Mouse (Mus musculus) heart, adult 11 months (tissue): ENCODE results near the gene Cep63.

Source experiments
- DNase-seq: peaks from one replicate; pipeline ENCODE4 v3.0.0; 2022

Cep63 gene

DNA sequence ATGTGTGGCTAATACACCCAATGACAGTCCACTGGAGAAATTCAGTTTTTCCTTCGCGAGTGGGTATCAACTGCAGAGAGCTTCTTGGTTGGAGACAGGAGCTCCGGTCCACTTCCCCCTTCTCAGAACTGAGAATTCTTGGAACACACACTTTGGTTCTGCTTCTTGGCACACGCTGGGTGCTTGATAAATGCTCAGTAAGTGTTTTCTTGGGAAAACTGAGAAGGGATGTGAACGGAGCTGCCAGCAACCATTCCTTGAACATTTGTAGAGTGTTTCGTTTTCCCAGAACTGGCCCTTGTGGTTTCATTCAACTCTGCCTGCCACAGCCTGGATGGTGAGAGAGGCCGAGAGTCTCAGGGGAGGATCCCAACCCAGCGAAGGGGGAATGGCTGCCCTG lies 77.1 kb downstream of the Cep63 start:
- peak; percentile 90 for DNase-seq

DNA sequence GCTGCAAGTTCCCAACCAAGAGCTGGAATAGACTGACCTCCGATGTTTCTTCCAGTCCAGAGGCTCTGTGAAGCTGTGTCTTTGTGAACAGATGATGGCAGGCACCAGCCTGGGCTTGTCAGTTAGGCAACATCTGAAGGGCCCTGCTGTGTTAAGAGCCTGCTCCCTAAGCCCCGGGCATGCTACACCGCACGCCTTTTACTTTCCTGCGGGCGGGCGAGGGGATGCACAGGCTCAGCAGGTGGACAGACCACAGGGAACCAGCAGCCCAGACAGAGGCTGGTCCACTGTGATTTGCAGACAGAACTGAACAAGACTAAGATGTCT lies 79.3 kb downstream of the Cep63 start:
- peak; percentile 87 for DNase-seq

DNA sequence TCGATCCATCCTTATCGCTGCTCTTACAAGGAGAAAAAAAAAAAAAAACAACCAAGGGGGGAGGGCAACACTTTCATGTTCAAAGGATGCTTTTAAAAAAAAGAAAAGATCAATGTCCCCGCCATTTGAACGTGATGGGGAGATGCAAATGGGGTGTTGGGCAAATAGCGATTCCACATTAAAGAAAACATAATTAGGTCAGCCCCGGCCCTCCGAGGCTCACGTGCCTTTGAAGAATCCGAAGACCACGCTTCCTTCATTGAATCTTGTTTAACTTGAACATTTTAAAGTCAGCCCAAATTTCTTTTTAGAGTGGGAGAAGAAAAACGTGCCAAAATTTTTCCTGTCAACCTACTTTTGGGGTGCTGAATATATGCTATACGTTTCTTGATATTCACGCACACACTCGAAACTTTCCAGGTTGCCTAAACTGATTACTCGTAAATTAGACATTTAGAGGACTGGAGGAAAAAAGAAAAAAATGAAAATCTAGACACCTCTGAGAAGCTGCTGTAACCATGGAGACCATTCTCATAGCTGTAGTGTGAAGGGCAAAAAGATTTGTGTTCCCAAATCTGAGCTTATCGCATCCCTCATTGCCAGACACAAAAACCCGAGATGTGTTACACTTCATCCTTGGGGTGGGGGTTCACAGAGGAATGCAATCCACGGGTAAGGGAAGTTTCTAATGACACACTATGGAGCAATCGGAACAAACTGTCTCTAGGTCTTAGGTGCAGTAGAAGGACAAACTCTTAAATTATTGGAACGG lies 79.9 kb downstream of the Cep63 start:
- no peak for DNase-seq

DNA sequence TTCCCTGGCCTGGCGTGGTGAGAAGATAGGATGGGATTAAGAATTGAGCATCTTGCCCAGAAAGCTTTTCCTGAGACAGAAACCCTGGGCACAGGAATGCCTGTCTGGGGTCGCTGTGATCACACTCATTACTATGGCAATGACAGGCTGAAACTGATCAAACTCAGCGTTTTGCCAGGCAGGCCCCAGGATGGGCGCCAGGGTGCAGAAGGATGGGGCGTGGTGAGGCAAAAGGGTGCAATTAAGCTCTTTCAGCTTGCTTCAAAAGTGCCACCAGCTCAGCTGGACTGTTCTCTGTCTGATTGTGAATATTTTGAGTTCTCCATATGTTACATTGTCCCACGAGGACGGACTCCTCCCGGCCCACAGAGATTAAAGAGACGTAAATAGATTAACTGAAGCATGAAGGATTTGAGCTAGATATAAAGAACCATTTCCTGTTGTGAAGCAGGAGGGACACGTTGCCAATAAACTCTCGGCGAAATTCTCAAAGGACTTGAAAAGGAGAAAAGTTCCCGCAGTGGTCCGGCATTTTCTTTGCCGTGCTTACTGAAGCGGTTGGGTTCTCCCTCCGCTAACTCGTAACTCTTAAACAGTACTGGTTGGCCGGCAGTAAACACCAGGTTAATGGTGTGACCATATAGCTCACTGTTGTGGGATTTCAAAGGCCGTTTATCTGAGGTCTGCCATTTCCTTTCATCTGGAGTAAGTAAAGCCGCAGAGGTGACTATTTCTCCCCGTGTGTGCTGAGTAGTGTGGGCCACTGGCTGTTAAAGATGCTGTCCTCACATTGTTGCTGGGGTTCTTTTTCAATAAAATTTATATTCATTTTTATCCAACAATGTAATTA lies 80.7 kb downstream of the Cep63 start:
- no peak for DNase-seq

DNA sequence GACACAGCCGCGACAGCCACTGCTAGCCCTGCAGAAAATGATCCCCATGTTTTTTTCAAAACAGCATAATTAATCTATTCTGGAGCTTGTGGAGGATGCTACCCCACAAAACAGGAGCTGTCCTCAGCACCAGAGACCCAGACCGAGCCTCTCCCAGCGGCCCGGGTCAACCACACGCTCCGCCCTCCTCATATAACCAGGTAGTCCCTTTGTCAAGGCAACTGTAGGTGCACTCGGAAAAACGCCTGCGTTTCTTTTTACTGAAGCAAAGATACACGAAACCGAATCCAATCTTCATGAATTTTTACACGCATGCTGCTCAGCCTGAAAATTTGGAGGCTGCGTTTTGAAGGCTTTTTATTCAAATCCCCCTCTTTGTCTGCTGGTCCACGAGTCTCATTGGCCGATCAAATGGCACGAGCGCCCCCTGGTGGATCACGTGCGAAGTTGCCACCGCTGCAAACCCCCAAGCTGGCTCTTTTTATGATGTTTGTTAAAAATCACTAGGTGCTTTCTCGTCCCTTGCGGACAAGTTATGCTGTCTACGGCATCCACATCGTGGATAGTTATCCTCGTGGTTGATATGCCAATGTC lies 81.5 kb downstream of the Cep63 start:
- DNase-seq, result peak; percentile 95

DNA sequence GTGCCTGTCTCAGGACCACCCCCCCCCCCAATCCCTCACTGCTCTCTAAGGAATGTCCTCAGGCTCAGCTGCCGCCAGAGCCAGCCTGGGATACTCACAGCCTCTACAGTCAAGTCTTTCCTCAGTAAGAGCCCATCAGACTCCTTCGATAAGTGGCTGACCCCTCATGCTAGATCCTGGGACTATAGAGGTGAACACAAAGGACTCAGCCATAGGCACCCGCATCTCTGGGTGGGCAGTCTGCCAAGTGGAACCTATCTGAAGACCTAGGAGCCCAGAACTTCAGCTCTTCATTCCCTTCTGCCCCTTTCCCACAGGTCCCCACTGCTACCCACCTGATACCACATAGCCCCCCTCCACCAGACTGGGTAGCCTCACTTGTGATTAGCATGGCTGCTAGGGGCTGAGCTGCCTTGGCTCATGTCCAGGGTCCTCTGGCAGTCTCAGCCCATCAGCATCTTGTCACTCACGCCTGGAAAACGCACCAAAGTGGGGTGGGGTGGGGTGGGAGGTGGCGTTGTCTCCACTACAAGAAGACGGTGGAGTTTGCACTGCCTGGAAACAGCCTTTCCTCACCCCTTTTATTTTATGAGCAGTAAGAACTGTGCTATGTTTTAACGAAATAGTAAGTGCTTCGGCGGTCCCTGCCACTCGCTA lies 82.1 kb downstream of the Cep63 start:
- peak; percentile 90 for DNase-seq

DNA sequence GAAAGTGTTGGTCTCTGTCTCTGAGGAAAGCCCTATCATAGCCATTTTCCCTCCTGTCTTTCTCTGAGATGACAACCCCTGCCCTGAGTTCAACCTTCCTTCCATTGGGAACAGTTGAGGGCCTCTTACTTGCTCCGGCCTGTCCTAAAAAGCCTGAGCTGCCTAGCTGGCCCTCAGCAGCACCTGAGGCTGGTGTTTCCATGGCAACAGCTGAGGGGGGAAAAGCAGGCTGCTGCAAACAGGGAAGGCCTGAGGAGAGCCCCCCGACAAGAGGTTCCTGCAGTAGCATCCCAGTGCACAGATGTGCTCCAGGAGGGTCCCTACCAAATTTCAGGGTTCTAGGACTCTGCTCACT lies 82.6 kb downstream of the Cep63 start:
- DNase-seq, result peak; percentile 85

DNA sequence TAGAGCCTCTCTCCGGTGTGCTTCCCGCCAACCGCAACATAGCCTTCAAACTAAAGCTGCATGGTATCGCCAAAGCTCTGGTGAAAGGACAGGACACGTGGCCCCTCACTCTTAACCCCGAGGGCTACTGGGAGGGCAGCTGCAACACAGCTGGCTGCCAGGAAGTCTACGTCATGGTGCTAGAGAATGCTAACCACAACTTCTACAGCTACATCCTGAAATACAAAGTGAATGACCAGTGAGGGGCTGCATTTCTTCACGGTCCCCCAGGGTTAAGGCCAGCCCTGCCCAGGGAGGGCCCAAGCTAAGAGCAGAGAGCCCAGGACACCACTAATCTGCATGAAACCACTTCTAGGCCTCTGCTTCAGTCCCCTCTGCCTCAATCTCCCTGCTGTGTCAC lies 83.8 kb downstream of the Cep63 start:
- DNase-seq, result no peak

DNA sequence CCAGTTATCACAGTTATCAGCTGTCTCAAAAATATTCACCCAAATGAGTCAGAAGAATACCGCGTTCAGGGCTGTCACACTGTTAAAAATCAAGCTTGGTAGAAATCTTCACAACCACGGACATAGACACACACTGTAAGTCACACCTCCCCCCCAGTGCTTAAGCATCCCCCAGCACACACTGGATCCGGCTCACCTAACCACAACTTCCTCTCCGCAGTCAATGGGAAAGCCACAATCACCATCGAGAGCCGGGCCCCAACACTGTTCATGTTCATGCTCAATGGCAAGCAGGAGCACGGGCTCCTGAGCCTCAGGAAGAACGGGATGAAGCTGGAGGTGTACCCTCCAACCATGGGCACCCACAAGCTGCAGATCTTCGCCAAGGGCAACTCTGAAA lies 84.7 kb downstream of the Cep63 start:
- peak; percentile 86 for DNase-seq

DNA sequence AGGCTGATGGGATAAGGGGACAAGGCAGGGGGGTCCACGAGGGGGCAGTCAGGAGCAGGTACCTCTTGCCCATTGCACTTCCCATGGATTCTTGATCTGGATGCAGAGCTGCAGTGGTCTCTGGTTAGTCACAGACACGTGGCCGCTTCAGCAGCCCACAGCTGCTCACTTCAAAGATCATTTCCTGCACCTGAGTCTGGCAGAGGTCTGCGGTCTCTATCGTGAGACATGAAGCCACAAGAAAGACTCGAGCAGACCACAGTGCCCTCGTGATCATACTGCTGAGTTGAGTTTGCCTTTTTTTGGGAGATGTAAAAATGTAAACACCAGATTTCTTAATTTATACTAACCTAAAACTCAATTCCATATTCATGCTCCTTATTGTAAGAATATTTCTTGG lies 86.6 kb downstream of the Cep63 start:
- DNase-seq, result no peak

DNA sequence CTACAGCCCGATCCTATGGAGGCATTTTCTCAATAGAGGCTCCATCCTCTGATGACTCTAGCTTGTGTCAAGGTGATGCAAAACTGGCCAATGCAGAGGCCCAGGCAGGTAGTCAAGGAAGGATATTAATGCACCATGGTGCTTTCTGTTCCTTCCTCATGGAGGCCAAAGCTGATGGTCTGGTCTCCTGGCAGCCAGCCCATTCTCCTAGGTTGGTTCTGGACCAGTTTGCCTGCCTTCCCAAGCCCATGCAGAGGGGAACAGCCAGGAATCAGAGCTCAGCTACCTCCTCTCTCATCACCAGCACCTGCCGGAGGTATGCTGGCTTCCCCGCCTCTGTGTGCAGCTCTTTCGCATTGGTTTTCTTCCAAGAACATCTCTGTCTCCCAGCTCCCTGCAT lies 89.4 kb downstream of the Cep63 start:
- no peak for DNase-seq
